Mouse (Mus musculus) heart, adult 8-10 months (tissue): Measurements from ENCODE around the gene C130079G13Rik. TPM values are rescaled to one million over a fixed set of nuclear protein-coding genes. Genes with fewer than 3 reads are reported as not detected.
"Not testable (repeated sequence)": the region's sequence is repeated elsewhere in the genome, so short reads cannot be mapped to it uniquely, and the experiment has no call there.

ENCODE experiments used
- DNase-seq: peaks from one replicate; pipeline ENCODE4 v3.0.0; 2022; ENCODE audit warnings: low spot score
- total RNA-seq, 4 experiments: library from RNA; stranded (reverse); gene quantifications; 2 replicates each; pipeline ENCODE4 v1.2.4; 2022

The C130079G13Rik gene
- not detected for total RNA-seq

GRCm38 (mm10) chr3:59924914-59925313, at the start of gene C130079G13Rik:
Gene C130079G13Rik (plus strand): TSS chr3:59925214.
- no peak for DNase-seq

- not testable (repeated sequence) for DNase-seq
Observed at GRCm38 (mm10) chr3:59877601-59878000, 47.4 kb upstream of the C130079G13Rik start.

- not testable (repeated sequence) for DNase-seq
Observed at GRCm38 (mm10) chr3:59879801-59880554, 45.0 kb upstream of the C130079G13Rik start.

GRCm38 (mm10) chr3:59893276-59893675, 31.7 kb upstream of the C130079G13Rik start:
- DNase-seq: peak; percentile 9

- DNase-seq: no peak
Observed at GRCm38 (mm10) chr3:59934621-59935020, 9.6 kb downstream of the C130079G13Rik start.

GRCm38 (mm10) chr3:59947294-59947950, 22.4 kb downstream of the C130079G13Rik start:
- no peak for DNase-seq

- no peak for DNase-seq
Observed at GRCm38 (mm10) chr3:59970891-59971290, 45.9 kb downstream of the C130079G13Rik start.

- no peak for DNase-seq
Observed at GRCm38 (mm10) chr3:59974591-59974990, 49.6 kb downstream of the C130079G13Rik start.

Other genes starting within 250 kb of the C130079G13Rik start
- gene Gm5538, start 195.4 kb upstream of the C130079G13Rik start, total RNA-seq: not detected
- not detected for gene Gm8298, start 64.2 kb upstream of the C130079G13Rik start, total RNA-seq
- not detected for gene Aadacl2, start 81.5 kb downstream of the C130079G13Rik start, total RNA-seq
- not detected for gene Aadac, start 100.5 kb downstream of the C130079G13Rik start, total RNA-seq
- not detected for gene Sucnr1, start 156.7 kb downstream of the C130079G13Rik start, total RNA-seq